In genomic region chr2:79052226-79052625, GRCm38 (mm10) we compare ENCODE assay signal across 16 mouse cellular contexts.
"Had no signal": no experiment of that assay in that cellular context is flagged by ENCODE, and none has a peak within 500 bp of the region (broad histone marks: within the 10 kb centered on the region; RNA-seq: fewer than 3 reads in every experiment).

No protein-coding gene starts in this region.

- H3K4me1 ChIP-seq: stomach, embryonic 15.5 days had no signal

- H3K27ac ChIP-seq: neural tube, embryonic 13.5 days; neural tube, embryonic 15.5 days; stomach, embryonic 15.5 days; stomach, postnatal 0 days had no signal

- H3K4me3 ChIP-seq: neural tube, embryonic 13.5 days; neural tube, embryonic 15.5 days; stomach, embryonic 15.5 days had no signal

- H3K36me3 ChIP-seq: neural tube, embryonic 13.5 days; neural tube, embryonic 15.5 days; stomach, embryonic 15.5 days had no signal

- DNase-seq: retina, postnatal 1 day; right cerebral cortex, adult 18-20 months; right cerebral cortex, postnatal 14 days; right cerebral cortex, postnatal 25 days; right cerebral cortex, postnatal 4 days; spleen, adult 18-20 months; thymus, adult 18-20 months; thymus, adult 2 months; thymus, postnatal 14 days; thymus, postnatal 25 days; thymus, postnatal 36 days; thymus, postnatal 4 days had no signal

- H3K9ac ChIP-seq: neural tube, embryonic 13.5 days; neural tube, embryonic 15.5 days; stomach, embryonic 15.5 days had no signal

- H3K4me2 ChIP-seq: neural tube, embryonic 13.5 days; neural tube, embryonic 15.5 days; stomach, embryonic 15.5 days had no signal

- H3K27me3 ChIP-seq: neural tube, embryonic 13.5 days; neural tube, embryonic 15.5 days; stomach, embryonic 15.5 days had no signal

- H3K9me3 ChIP-seq: neural tube, embryonic 13.5 days; neural tube, embryonic 15.5 days; stomach, embryonic 15.5 days had no signal
